Mouse (Mus musculus) liver (tissue): Measurements from ENCODE around the gene Slc35d3.

Experiments used
- DNase-seq: peaks from one replicate; pipeline ENCODE4 v3.0.0-alpha.2; 2020; ENCODE audit warnings: mixed read lengths

Slc35d3 gene

DNA sequence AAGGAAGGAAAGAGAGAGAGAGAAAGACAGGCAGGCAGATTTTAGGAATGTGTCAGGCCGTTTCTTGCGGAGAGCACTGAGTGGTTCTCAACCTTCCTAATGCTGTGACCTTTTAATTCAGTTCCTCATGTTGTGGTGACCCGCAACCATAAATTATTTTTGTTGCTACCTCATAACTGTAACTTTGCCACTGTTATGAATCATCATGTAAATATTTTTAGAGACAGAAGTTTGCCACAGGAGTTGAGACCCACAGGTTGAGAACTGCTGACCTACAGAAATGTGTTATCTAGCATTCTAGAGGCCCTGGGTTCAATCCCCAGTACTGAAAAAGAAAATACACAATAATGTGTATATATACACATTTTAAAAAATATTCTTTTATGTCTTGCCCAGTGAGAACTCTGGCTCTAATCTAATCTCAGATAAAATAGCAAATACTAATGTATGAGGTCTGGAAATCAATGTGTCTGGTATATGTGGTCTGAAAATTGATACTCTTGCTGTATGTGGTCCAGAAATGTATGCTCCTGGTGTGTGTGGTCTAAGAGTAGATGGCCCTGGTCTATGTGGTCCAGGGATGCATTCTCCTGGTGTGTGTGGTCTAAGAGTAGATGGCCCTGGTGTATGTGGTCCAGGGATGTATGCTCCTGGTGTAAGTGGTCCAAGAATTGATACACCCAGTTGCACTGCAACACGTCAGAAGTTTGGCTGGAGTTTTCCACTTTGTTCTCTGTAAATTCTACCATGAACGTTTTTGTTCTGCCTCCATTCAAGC is 20.0 kb downstream of the Slc35d3 start:
- DNase-seq = no peak

DNA sequence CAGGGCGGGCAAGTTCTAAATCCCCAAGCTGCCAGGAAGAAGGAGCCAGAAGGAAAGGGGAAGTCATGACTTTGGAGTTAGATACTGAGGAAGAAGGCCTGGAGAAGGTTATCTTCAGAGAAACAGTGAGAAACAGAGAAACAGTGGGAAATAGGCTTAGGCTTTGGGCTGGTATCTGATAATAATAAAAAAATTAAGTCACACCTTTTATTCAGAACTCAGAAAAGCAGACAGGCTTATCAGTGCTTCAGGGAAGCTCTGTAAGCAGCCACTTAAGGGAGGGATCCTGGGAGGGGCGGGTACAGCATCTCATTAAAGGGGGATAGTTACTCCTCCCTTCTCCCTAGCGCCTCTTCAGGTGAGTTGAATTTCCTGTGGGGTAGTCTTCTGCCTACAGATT is 30.3 kb downstream of the Slc35d3 start:
- no peak for DNase-seq

DNA sequence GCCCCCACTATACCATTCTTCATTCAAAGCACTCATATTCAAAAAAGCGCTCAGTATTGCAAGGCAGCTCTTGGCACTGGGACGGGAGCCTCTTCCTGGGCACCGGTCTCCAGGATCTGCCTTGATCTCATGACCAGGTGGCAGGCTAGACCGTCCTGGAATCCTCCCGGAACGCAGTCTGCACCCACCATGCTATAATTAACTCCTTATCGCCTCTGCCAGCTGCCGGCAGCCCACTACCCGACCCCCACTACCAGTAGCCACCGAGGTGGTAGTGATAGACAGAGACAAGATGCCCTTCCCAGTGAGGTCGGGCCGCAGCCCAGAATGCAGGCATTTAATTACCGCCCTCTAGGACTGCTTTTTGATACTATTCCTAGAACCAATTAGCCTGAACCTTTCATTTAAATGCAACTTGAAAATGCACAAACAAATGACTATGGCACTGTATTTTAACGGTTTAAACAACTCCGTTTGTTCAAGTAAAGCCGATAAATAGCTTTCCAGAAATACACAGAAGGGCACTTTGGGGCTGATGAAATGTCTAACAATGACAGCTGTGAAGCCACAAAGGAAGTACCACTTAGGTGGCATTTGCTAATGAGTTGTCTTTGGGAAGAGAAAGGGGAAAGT is 32.4 kb downstream of the Slc35d3 start:
- DNase-seq = peak; percentile 12

DNA sequence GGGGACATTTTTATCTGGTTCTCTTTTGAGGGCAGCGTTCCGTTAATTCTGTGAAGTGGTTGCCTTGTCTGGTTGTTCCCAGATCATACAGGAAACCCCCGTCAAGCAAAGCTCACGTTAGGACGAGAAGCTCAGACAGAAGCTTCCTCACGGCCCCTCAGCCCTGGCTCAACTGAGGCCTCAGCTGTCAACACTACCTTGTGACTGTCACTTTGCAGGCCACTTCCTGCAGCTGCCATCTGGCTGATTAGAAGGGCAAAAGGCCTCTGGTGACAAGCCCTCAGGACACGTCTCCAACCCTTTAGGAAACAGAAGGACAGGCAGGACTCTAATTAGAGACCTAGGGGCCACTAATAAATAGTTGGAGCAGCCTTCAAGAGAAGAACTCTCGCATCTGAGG is 35.9 kb downstream of the Slc35d3 start:
- peak; percentile 46 for DNase-seq

DNA sequence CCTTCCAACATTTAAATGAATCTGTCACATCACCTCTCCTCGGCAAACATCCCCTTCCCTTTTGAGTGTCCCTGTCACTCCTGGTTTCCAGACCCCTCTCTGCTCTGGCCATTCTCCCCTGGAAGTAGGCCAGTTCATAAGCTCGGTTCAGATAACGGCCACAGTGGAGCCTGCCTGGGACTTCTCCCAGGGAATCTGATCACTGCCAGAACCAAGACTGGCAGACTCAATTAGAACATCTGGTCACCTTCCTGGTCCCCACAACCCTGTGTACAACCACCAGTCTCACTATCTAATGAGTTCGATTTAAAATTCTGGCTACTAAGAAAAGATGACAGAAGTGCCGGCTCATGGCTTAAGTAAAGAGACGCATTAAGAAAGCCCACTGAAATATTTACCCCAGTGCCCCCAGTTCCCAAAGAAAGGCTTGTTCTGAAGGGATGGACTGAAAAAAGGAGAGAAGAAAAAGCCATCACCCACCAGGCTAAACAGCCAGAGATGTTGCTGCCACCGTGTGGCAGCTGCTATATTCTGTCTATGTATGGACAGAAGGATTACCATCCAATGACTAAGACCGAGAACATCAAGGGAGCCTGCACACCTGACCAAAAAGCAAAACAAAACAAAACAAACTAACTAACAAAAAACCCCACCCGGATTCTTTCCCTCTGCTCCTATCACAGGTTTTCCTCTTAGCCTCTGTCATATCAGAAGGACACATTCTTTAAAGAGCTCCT is 39.7 kb downstream of the Slc35d3 start:
- peak; percentile 20 for DNase-seq

DNA sequence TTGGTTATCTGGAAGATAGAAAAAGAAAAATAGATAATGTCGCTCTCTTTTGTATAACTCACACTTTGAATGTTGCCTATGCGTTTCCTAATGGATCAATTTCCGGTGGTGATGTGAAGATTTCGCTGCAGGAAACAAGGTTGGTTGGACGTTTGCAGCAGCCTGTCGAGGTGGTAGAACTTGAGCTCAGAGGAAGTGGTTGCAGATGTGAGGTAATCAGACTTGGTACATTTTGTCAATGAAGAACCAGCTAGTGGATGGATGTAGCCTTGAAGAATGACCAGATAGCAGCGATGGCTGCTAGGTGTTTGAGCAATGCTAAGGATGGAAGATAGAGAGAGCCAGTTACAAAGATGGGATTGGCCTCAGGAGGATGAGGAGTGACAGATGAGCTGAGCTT is 46.5 kb downstream of the Slc35d3 start:
- no peak for DNase-seq

DNA sequence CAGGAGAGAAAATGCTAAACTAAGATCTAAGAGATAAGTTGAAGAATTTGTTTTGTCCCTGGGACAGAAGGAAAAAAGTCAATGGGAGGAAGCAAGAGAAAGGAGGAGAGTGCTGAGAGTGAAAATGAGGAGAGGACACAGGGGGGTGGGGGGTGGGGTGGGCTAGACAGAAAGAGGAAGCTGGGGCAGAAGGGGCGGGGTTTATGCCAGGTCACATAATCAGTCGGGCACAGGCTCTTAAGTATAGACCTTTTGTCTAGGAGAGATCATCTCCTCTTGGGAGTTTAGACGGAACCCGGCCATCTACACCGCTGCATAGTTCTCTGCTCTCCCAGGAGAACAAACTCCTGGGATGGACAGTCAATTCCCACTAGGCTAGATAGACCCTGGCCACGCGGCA is 48.3 kb downstream of the Slc35d3 start:
- DNase-seq = no peak
